Mouse (Mus musculus): ENCODE results near the gene Asap2.

Asap2 gene

DNA sequence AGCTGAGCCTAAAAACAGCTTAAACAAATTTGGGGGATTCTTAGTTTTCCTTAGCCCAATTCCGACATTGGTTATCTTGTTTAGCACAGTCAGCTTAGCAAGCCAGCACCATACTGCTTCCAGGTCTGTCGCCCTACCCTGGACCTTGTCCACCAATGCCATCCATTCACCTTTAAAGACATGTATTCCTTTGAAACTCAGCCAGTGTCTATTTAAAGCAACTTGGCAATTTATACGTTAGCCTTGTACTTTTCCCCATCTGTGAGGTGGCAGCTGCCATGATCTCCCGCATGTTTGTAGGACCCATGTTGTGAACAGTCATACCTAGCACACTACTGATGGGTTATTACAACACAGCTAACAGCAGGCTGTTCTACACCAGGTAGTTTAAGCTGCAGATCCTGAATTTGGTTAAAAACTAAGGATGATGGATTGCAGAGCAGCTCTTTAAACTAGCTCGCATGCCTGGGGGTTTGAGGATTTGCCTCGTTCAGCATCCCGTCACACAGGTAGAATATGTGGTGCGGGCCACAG, 277.9 kb downstream of the Asap2 start:
- DNase-seq = no peak

DNA sequence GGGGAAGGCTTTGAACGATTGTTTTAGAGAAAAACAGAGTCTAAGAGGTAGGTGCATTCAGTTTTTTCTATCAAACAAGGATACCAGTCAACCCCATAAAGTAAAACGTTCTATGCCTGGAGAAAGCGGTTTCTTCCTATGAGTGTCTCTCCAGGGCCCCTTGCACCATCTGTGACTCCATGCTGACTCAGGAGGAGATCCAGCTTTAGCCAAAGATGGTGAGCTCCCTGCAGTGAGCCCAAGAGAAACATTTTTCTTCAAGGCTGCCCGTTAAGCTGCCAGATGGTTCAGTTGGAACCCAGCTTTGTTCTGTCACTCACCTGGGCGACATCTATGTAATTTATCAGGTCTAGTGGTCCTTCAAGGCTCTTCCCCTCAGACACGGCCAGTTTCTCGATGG, 284.2 kb downstream of the Asap2 start:
- no peak for DNase-seq

- DNase-seq = no peak
Observed at GRCm38 (mm10) chr12:21277352-21277864, 287.1 kb downstream of the Asap2 start.

- DNase-seq = no peak
Observed at GRCm38 (mm10) chr12:21284761-21285441, 294.6 kb downstream of the Asap2 start, which contains the start of gene Cpsf3. Cpsf3 (plus strand) TSS chr12:21285391.

- DNase-seq = no peak
Observed at GRCm38 (mm10) chr12:21285508-21286242, 295.4 kb downstream of the Asap2 start.

- peak; percentile 99 for DNase-seq
Observed at GRCm38 (mm10) chr12:21286243-21286622, 296.0 kb downstream of the Asap2 start, which contains the start of gene Itgb1bp1. Itgb1bp1 (minus strand) TSS chr12:21286284.

GRCm38 (mm10) chr12:21286712-21287650, 296.7 kb downstream of the Asap2 start:
- DNase-seq = peak; percentile 26

- DNase-seq = peak; percentile 56
Observed at GRCm38 (mm10) chr12:21288716-21289395, 298.6 kb downstream of the Asap2 start.

GRCm38 (mm10) chr12:21289651-21290050, 299.4 kb downstream of the Asap2 start:
- peak; percentile 36 for DNase-seq

DNA sequence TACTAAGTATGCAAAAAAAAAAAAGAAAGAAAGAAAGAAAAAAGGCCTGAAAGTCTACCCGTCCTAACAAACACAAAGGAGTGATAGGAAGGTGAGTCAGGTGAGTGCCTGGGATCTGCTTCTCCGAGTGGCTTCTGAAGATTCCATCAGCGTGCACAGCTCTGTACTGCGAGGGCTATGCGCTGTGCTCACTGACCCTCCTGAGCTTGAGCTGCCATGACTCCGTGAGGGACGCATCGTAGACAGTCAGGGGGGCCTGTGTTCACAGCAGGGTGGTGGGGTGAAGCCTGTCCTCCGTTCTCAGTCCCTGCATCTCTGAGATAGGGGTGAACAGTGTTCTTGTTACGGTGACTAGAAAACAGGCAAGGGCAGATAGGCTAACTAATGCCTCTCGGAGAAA, 308.6 kb downstream of the Asap2 start:
- DNase-seq = no peak

- DNase-seq = no peak
Observed at GRCm38 (mm10) chr12:21301324-21301723, 311.1 kb downstream of the Asap2 start.

- no peak for DNase-seq
Observed at GRCm38 (mm10) chr12:21301932-21302331, 311.7 kb downstream of the Asap2 start.

GRCm38 (mm10) chr12:21302361-21302783, 312.1 kb downstream of the Asap2 start:
- no peak for DNase-seq

DNA sequence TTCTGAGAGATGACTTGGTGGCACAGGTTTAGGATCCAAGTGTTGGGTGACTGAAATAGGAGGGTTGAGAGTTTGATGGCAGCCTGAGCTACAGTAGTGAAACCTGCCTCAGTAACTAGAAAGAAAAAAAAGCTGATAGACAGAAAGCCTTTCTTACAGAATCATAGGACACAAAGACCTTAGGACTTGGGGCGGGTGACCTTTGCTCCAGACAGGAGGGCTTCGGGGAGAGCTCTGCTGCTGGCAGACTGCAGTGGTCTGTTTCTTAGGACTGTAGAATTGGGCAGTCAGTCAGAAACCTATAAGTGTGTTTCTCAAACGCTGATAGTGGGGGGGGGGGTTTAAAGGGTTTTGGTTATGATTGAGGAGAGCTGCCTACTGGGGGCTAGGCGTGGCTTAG, 315.5 kb downstream of the Asap2 start:
- DNase-seq = no peak

- DNase-seq = no peak
Observed at GRCm38 (mm10) chr12:21306721-21307120, 316.5 kb downstream of the Asap2 start.

DNA sequence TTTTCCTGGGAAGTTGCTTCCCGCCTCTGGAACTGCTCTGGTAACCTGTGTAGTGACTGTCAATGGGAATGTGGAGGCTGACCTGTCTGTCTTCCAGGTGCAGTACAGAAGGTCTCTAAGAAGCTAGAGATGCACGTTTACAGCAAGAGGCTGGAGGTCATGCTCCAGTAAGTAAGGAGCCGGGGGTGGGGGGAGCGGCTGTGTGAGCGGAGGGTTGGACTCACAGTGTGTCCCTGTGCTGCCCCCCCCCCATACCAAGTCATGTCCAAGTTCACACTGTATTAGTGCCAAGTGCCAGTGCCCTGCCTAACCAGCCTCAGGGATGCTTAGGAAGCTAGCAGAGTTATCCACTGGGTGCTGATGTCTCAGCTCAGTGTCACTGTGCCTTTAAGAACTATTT, 321.9 kb downstream of the Asap2 start:
- DNase-seq = no peak

- peak; percentile 90 for DNase-seq
Observed at GRCm38 (mm10) chr12:21315923-21316868, 325.9 kb downstream of the Asap2 start, which contains the start of gene Iah1. Iah1 (plus strand) TSS chr12:21316389.

DNA sequence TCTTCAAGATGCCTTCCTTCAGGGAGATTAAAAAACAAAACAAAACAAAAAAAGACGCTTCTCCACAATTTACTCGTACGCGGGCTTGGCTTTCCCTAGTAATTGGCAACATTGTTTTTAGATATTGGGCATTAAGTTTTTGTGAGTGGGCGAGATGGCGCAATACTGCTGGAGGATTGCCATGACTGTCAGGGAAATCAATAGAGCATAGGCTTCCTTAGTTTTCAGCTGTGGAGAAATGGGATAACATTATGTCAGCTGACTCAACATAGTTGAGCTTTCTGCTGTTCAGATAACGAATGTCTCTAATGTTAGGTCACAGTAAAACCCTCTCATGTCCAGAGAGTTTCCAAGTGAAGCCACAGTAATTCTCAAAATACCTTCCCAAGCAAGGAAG, 326.6 kb downstream of the Asap2 start:
- DNase-seq = peak; percentile 37

- peak; percentile 78 for DNase-seq
Observed at GRCm38 (mm10) chr12:21318143-21318895, 328.1 kb downstream of the Asap2 start.
